Mouse (Mus musculus): ENCODE results near the gene Sh3d19. TPM values are rescaled to one million over a fixed set of nuclear protein-coding genes. Genes with fewer than 3 reads are reported as not detected.
A peak's percentile ranks its signal among the peaks of the same experiment; 100 is the strongest.

Gene Sh3d19
- polyA plus RNA-seq, 1 experiment from 2014 or later, result 23.0 TPM

DNA sequence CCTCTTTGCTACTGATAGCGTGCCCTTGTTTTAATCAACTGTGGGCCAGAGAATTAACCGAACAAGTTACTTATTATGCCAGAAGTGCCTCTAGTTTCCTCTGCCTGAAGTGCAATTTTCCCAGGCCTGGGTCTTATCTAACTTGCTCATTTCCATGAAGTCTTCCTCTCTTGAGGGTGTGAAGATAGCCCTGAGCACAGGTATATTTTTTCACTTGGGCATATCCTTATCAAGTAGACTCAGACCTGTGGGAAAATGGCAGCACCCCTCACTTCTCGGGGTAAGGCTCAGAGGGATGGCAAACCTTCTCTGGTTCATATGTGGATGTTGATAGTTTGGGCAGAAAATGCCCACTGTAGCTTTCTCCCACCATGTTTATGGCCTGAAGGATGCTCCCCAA, 30.4 kb downstream of the Sh3d19 start:
- Histone ChIP-seq H3K27ac (replicated peaks) (no peak overlapping the region), H3K4me2 (replicated peaks; ENCODE audit: low read depth) (no peak overlapping the region), H3K36me3 (ENCODE audit: control insufficient read depth, insufficient read depth, low read length) (no peaks in the 10 kb centered on the region), H3K9me3 (ENCODE audit: control insufficient read depth, low read length) (no peaks in the 10 kb centered on the region), H3K9ac (ENCODE audit: low read length) (no peak overlapping the region), H3K4me1 (replicated peaks; ENCODE audit: control insufficient read depth, insufficient read depth) (no peaks in the 10 kb centered on the region), H3K4me3 (ENCODE audit: low read depth, low read length) (no peak overlapping the region), H3K27me3 (ENCODE audit: control insufficient read depth, insufficient read depth, low read length) (no peaks in the 10 kb centered on the region)
- TF ChIP-seq CTCF (IDR thresholded peaks at IDR 0.05; ENCODE audit: low read depth), result no peak
- no peak for TF ChIP-seq EP300 (optimal IDR thresholded peaks at IDR 0.05)
- DNase-seq (ENCODE audit: low spot score) (no peak), ATAC-seq (ENCODE audit: low FRiP score, low TSS enrichment) (no peak)
- WGBS, result 91% methylated on average over 3 of the region's 3 CpGs

GRCm38 (mm10) chr3:86002423-86002822, 31.5 kb downstream of the Sh3d19 start, which contains the start of gene Prss48:
Gene Prss48, minus strand, starts transcription at chr3:86002491.
- Histone ChIP-seq H3K4me2 (replicated peaks; ENCODE audit: low read depth) (no peak within 1 kb of the TSS), H3K9ac (ENCODE audit: low read length) (no peak within 1 kb of the TSS), H3K36me3 (ENCODE audit: control insufficient read depth, insufficient read depth, low read length) (no peaks in the 10 kb centered on the region), H3K4me1 (replicated peaks; ENCODE audit: control insufficient read depth, insufficient read depth) (no peaks in the 10 kb centered on the region), H3K27ac (replicated peaks) (no peak within 1 kb of the TSS), H3K27me3 (ENCODE audit: control insufficient read depth, insufficient read depth, low read length) (no peaks in the 10 kb centered on the region), H3K9me3 (ENCODE audit: control insufficient read depth, low read length) (no peaks in the 10 kb centered on the region), H3K4me3 (ENCODE audit: low read depth, low read length) (no peak within 1 kb of the TSS)
- DNase-seq (ENCODE audit: low spot score), result peak; percentile 47
- 84% methylated on average over 17 of the region's 17 CpGs for WGBS
- ATAC-seq (ENCODE audit: low FRiP score, low TSS enrichment), result no peak
- no peak for TF ChIP-seq EP300 (optimal IDR thresholded peaks at IDR 0.05)
- TF ChIP-seq CTCF (IDR thresholded peaks at IDR 0.05; ENCODE audit: low read depth), result peak; percentile 62

DNA sequence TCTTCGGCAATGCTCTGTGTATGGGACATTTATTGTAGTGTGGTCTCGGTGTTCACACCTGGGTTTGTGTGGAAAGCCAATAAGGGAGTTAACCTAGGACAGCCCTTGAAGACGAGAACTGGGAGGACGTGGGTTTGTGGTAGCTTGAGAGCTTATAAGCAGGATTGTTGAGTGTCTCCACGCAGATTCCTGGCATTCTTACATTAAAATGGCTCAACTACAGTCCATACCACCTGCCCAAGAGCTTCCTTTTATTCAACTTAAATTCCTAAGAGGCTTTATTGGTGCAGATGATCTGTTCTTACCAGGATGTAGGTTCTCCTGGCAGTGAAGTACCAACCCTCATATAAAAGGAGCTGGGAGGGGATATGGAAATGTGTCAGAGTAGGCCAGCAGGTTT, 32.0 kb downstream of the Sh3d19 start:
- Histone ChIP-seq H3K9me3 (ENCODE audit: control insufficient read depth, low read length) (no peaks in the 10 kb centered on the region), H3K4me3 (ENCODE audit: low read depth, low read length) (no peak overlapping the region), H3K4me2 (replicated peaks; ENCODE audit: low read depth) (no peak overlapping the region), H3K27ac (replicated peaks) (no peak overlapping the region), H3K9ac (ENCODE audit: low read length) (no peak overlapping the region), H3K36me3 (ENCODE audit: control insufficient read depth, insufficient read depth, low read length) (no peaks in the 10 kb centered on the region), H3K4me1 (replicated peaks; ENCODE audit: control insufficient read depth, insufficient read depth) (no peaks in the 10 kb centered on the region), H3K27me3 (ENCODE audit: control insufficient read depth, insufficient read depth, low read length) (no peaks in the 10 kb centered on the region)
- WGBS, result 76% methylated on average over 5 of the region's 5 CpGs
- ATAC-seq (ENCODE audit: low FRiP score, low TSS enrichment) (no peak), DNase-seq (ENCODE audit: low spot score) (no peak)
- no peak for TF ChIP-seq CTCF (IDR thresholded peaks at IDR 0.05; ENCODE audit: low read depth)
- TF ChIP-seq EP300 (optimal IDR thresholded peaks at IDR 0.05), result no peak

GRCm38 (mm10) chr3:86004751-86005150, 33.8 kb downstream of the Sh3d19 start:
- Histone ChIP-seq H3K4me1 (replicated peaks; ENCODE audit: control insufficient read depth, insufficient read depth) (no peaks in the 10 kb centered on the region), H3K9me3 (ENCODE audit: control insufficient read depth, low read length) (no peaks in the 10 kb centered on the region), H3K4me2 (replicated peaks; ENCODE audit: low read depth) (no peak overlapping the region), H3K27me3 (ENCODE audit: control insufficient read depth, insufficient read depth, low read length) (no peaks in the 10 kb centered on the region), H3K36me3 (ENCODE audit: control insufficient read depth, insufficient read depth, low read length) (peaks cover 2% of the 10 kb centered on the region; the same call in 1 of the 2 replicates), H3K27ac (replicated peaks) (no peak overlapping the region), H3K9ac (ENCODE audit: low read length) (no peak overlapping the region), H3K4me3 (ENCODE audit: low read depth, low read length) (no peak overlapping the region)
- TF ChIP-seq CTCF (IDR thresholded peaks at IDR 0.05; ENCODE audit: low read depth), result no peak
- TF ChIP-seq EP300 (optimal IDR thresholded peaks at IDR 0.05), result no peak
- 95% methylated on average over 10 of the region's 10 CpGs for WGBS
- ATAC-seq (ENCODE audit: low FRiP score, low TSS enrichment), result no peak
- DNase-seq (ENCODE audit: low spot score), result no peak

DNA sequence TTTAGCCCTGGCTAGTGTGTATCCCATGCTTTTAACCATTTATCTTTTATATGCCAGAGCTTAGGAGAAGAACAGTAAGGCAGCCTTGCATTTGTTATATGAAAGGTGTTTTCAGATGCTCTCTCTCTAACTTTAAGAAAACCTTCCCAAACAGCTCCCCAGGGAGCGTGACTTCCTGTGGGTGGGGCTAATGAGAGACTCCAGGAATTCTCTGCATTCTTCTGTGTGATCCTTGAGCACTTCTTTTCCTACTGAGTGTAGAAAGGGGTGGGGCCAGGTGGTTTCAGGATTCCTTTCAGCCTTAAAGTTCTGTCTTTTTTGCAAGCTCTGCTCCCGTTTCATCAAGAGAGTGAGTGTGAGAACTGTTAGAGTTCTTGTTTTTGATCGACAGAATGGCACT, 39.7 kb downstream of the Sh3d19 start:
- WGBS, result 64% methylated on average over 3 of the region's 3 CpGs
- Histone ChIP-seq H3K4me1 (replicated peaks; ENCODE audit: control insufficient read depth, insufficient read depth) (0 out of 2 replicates have a peak, but pooled peaks cover 2% of the 10 kb centered on the region), H3K9me3 (ENCODE audit: control insufficient read depth, low read length) (no peaks in the 10 kb centered on the region), H3K27ac (replicated peaks) (no peak overlapping the region), H3K36me3 (ENCODE audit: control insufficient read depth, insufficient read depth, low read length) (peaks cover 2% of the 10 kb centered on the region; the same call in 1 of the 2 replicates), H3K27me3 (ENCODE audit: control insufficient read depth, insufficient read depth, low read length) (no peaks in the 10 kb centered on the region), H3K9ac (ENCODE audit: low read length) (no peak overlapping the region), H3K4me3 (ENCODE audit: low read depth, low read length) (no peak overlapping the region), H3K4me2 (replicated peaks; ENCODE audit: low read depth) (no peak overlapping the region)
- no peak for DNase-seq (ENCODE audit: low spot score)
- no peak for ATAC-seq (ENCODE audit: low FRiP score, low TSS enrichment)
- TF ChIP-seq EP300 (optimal IDR thresholded peaks at IDR 0.05), result no peak
- no peak for TF ChIP-seq CTCF (IDR thresholded peaks at IDR 0.05; ENCODE audit: low read depth)

GRCm38 (mm10) chr3:86011373-86011772, 40.5 kb downstream of the Sh3d19 start:
- Histone ChIP-seq H3K9me3 (ENCODE audit: control insufficient read depth, low read length) (no peaks in the 10 kb centered on the region), H3K27me3 (ENCODE audit: control insufficient read depth, insufficient read depth, low read length) (no peaks in the 10 kb centered on the region), H3K4me2 (replicated peaks; ENCODE audit: low read depth) (no peak overlapping the region), H3K4me3 (ENCODE audit: low read depth, low read length) (no peak overlapping the region), H3K27ac (replicated peaks) (no peak overlapping the region), H3K9ac (ENCODE audit: low read length) (no peak overlapping the region), H3K4me1 (replicated peaks; ENCODE audit: control insufficient read depth, insufficient read depth) (0 out of 2 replicates have a peak, but pooled peaks cover 2% of the 10 kb centered on the region), H3K36me3 (ENCODE audit: control insufficient read depth, insufficient read depth, low read length) (peaks cover 2% of the 10 kb centered on the region; the same call in 1 of the 2 replicates)
- peak; percentile 71 for ATAC-seq (ENCODE audit: low FRiP score, low TSS enrichment)
- 55% methylated on average over 6 of the region's 6 CpGs for WGBS
- no peak for TF ChIP-seq CTCF (IDR thresholded peaks at IDR 0.05; ENCODE audit: low read depth)
- TF ChIP-seq EP300 (optimal IDR thresholded peaks at IDR 0.05), result no peak
- no peak for DNase-seq (ENCODE audit: low spot score)
